Comparison of ENCODE assay signal across 9 mouse cellular contexts in genomic region chr8:106674894-106675293, GRCm38 (mm10). TPM values are rescaled to one million over a fixed set of nuclear protein-coding genes. Genes with fewer than 3 reads are reported as not detected.
DNase-seq lines count a peak whose midpoint lies in the region; ATAC-seq and TF ChIP-seq lines count a peak whose summit lies in the region.
"Had no signal": no experiment of that assay in that cellular context is flagged by ENCODE, and none has a peak within 500 bp of the region (broad histone marks: within the 10 kb centered on the region; RNA-seq: fewer than 3 reads in every experiment).

No protein-coding gene starts in this region.

- no peak overlapping the region for H3K9ac ChIP-seq in forebrain, postnatal 0 days
- H3K9ac ChIP-seq in forebrain, embryonic 14.5 days (ENCODE audit: low read length), result no peak overlapping the region
- H3K9ac ChIP-seq in midbrain, embryonic 14.5 days (replicated peaks; ENCODE audit: low read length), result no peak overlapping the region
- no peak overlapping the region for H3K9ac ChIP-seq in midbrain, embryonic 11.5 days (ENCODE audit: low read length)
- no peak overlapping the region for H3K9ac ChIP-seq in midbrain, embryonic 13.5 days (replicated peaks)
- H3K9ac ChIP-seq: embryonic facial prominence, embryonic 15.5 days had no signal

- no peak overlapping the region for H3K4me2 ChIP-seq in forebrain, postnatal 0 days (ENCODE audit: low read depth)
- H3K4me2 ChIP-seq in forebrain, embryonic 14.5 days (ENCODE audit: low read length), result no peak overlapping the region
- no peak overlapping the region for H3K4me2 ChIP-seq in midbrain, embryonic 14.5 days (ENCODE audit: low read length)
- H3K4me2 ChIP-seq in midbrain, embryonic 11.5 days, result no peak overlapping the region
- no peak overlapping the region for H3K4me2 ChIP-seq in midbrain, embryonic 13.5 days (replicated peaks)
- H3K4me2 ChIP-seq: embryonic facial prominence, embryonic 15.5 days had no signal

- no peak for TF ChIP-seq POLR2A in cerebellum, adult 2 months (IDR thresholded peaks at IDR 0.05; ENCODE audit: borderline replicate concordance, insufficient read depth, low read length)

- no peak overlapping the region for H3K4me3 ChIP-seq in forebrain, postnatal 0 days (ENCODE audit: low read depth, low read length)
- no peak overlapping the region for H3K4me3 ChIP-seq in forebrain, embryonic 14.5 days (ENCODE audit: low read depth, low read length)
- no peak overlapping the region for H3K4me3 ChIP-seq in midbrain, embryonic 14.5 days (replicated peaks; ENCODE audit: low read depth, low read length)
- no peak overlapping the region for H3K4me3 ChIP-seq in midbrain, embryonic 11.5 days (ENCODE audit: low read depth, low read length)
- no peak overlapping the region for H3K4me3 ChIP-seq in cerebellum, adult 2 months (replicated peaks; ENCODE audit: insufficient read depth, low read depth, low read length)
- H3K4me3 ChIP-seq in midbrain, embryonic 13.5 days (replicated peaks), result no peak overlapping the region
- H3K4me3 ChIP-seq: embryonic facial prominence, embryonic 15.5 days had no signal

- DNase-seq in forebrain, postnatal 0 days, result no peak
- DNase-seq in forebrain, embryonic 14.5 days (ENCODE audit: low spot score), result no peak
- DNase-seq in midbrain, embryonic 14.5 days, result peak; percentile 14
- DNase-seq in midbrain, embryonic 11.5 days (ENCODE audit: low spot score, missing footprints), result no peak
- peak; percentile 91 for DNase-seq in ZHBTc4 (ENCODE audit: low read depth, low spot score)
- DNase-seq in mesoderm, embryonic 11.5 days (ENCODE audit: low read depth, low spot score), result peak; percentile 13
- no peak for DNase-seq in cerebellum, adult 2 months

- 69% methylated on average over 8 of the region's 8 CpGs for WGBS in forebrain, postnatal 0 days
- 79% methylated on average over 8 of the region's 8 CpGs for WGBS in forebrain, embryonic 14.5 days
- WGBS in midbrain, embryonic 14.5 days, result 75% methylated on average over 8 of the region's 8 CpGs
- 79% methylated on average over 8 of the region's 8 CpGs for WGBS in midbrain, embryonic 11.5 days
- WGBS in cerebellum, adult 2 months, result 76% methylated on average over 8 of the region's 8 CpGs
- 83% methylated on average over 8 of the region's 8 CpGs for WGBS in midbrain, embryonic 13.5 days

- no peaks in the 10 kb centered on the region for H3K27me3 ChIP-seq in forebrain, postnatal 0 days (ENCODE audit: insufficient read depth, low read length)
- no peaks in the 10 kb centered on the region for H3K27me3 ChIP-seq in forebrain, embryonic 14.5 days (replicated peaks; ENCODE audit: control insufficient read depth, insufficient read depth, low read length)
- H3K27me3 ChIP-seq in midbrain, embryonic 14.5 days (ENCODE audit: control insufficient read depth, insufficient read depth, low read length), result no peaks in the 10 kb centered on the region
- no peaks in the 10 kb centered on the region for H3K27me3 ChIP-seq in midbrain, embryonic 11.5 days (ENCODE audit: control insufficient read depth, insufficient read depth, low read length)
- H3K27me3 ChIP-seq in cerebellum, adult 2 months (ENCODE audit: control insufficient read depth, insufficient read depth, low read length), result no peaks in the 10 kb centered on the region
- no peaks in the 10 kb centered on the region for H3K27me3 ChIP-seq in midbrain, embryonic 13.5 days
- H3K27me3 ChIP-seq: embryonic facial prominence, embryonic 15.5 days had no signal

- TF ChIP-seq CTCF in forebrain, postnatal 0 days (IDR thresholded peaks at IDR 0.05; ENCODE audit: low read depth), result peak; percentile 45; the same call in 1 of the 2 replicates
- no peak for TF ChIP-seq CTCF in cerebellum, adult 2 months (IDR thresholded peaks at IDR 0.05; ENCODE audit: borderline replicate concordance, insufficient read depth, low read depth, low read length)

- H3K4me1 ChIP-seq in forebrain, postnatal 0 days (ENCODE audit: insufficient read depth), result no peaks in the 10 kb centered on the region
- H3K4me1 ChIP-seq in forebrain, embryonic 14.5 days (ENCODE audit: control insufficient read depth, insufficient read depth, low read length), result no peaks in the 10 kb centered on the region
- H3K4me1 ChIP-seq in midbrain, embryonic 14.5 days (ENCODE audit: control insufficient read depth, insufficient read depth, low read length), result no peaks in the 10 kb centered on the region
- no peaks in the 10 kb centered on the region for H3K4me1 ChIP-seq in midbrain, embryonic 11.5 days (ENCODE audit: control insufficient read depth, insufficient read depth, low read length)
- H3K4me1 ChIP-seq in cerebellum, adult 2 months (ENCODE audit: control insufficient read depth, insufficient read depth, low read length), result no peaks in the 10 kb centered on the region
- no peaks in the 10 kb centered on the region for H3K4me1 ChIP-seq in midbrain, embryonic 13.5 days (replicated peaks)
- H3K4me1 ChIP-seq: embryonic facial prominence, embryonic 15.5 days had no signal

- no peaks in the 10 kb centered on the region for H3K9me3 ChIP-seq in forebrain, postnatal 0 days (ENCODE audit: low read length)
- H3K9me3 ChIP-seq in forebrain, embryonic 14.5 days (replicated peaks; ENCODE audit: control insufficient read depth, low read length), result no peaks in the 10 kb centered on the region
- H3K9me3 ChIP-seq in midbrain, embryonic 14.5 days (ENCODE audit: control insufficient read depth, low read length), result no peaks in the 10 kb centered on the region
- H3K9me3 ChIP-seq in midbrain, embryonic 11.5 days (ENCODE audit: control insufficient read depth, low read length), result no peaks in the 10 kb centered on the region
- no peaks in the 10 kb centered on the region for H3K9me3 ChIP-seq in midbrain, embryonic 13.5 days
- H3K9me3 ChIP-seq: embryonic facial prominence, embryonic 15.5 days had no signal

- ATAC-seq in forebrain, postnatal 0 days, result no peak
- no peak for ATAC-seq in forebrain, embryonic 14.5 days
- ATAC-seq in midbrain, embryonic 14.5 days (ENCODE audit: low FRiP score, low TSS enrichment), result no peak
- no peak for ATAC-seq in midbrain, embryonic 11.5 days (ENCODE audit: low FRiP score)
- no peak for ATAC-seq in midbrain, embryonic 13.5 days

- no peak overlapping the region for H3K27ac ChIP-seq in forebrain, postnatal 0 days (ENCODE audit: low read depth, low read length)
- no peak overlapping the region for H3K27ac ChIP-seq in forebrain, embryonic 14.5 days (ENCODE audit: low read depth, low read length)
- H3K27ac ChIP-seq in midbrain, embryonic 14.5 days (replicated peaks; ENCODE audit: low read depth, low read length), result no peak overlapping the region
- H3K27ac ChIP-seq in midbrain, embryonic 11.5 days (ENCODE audit: low read depth, low read length), result no peak overlapping the region
- no peak overlapping the region for H3K27ac ChIP-seq in cerebellum, adult 2 months (ENCODE audit: insufficient read depth, low read length)
- H3K27ac ChIP-seq in midbrain, embryonic 13.5 days, result no peak overlapping the region
- H3K27ac ChIP-seq: embryonic facial prominence, embryonic 15.5 days had no signal

- no peaks in the 10 kb centered on the region for H3K36me3 ChIP-seq in forebrain, postnatal 0 days (ENCODE audit: insufficient read depth)
- H3K36me3 ChIP-seq in forebrain, embryonic 14.5 days (ENCODE audit: control insufficient read depth, insufficient read depth, low read length), result no peaks in the 10 kb centered on the region
- H3K36me3 ChIP-seq in midbrain, embryonic 14.5 days (ENCODE audit: control insufficient read depth, insufficient read depth, low read length), result no peaks in the 10 kb centered on the region
- H3K36me3 ChIP-seq in midbrain, embryonic 11.5 days (ENCODE audit: control insufficient read depth, insufficient read depth, low read length), result no peaks in the 10 kb centered on the region
- no peaks in the 10 kb centered on the region for H3K36me3 ChIP-seq in midbrain, embryonic 13.5 days
- H3K36me3 ChIP-seq: embryonic facial prominence, embryonic 15.5 days had no signal

RNA-seq across cellular contexts. Expression of gene Tango6, which starts 8.0 kb away (rescaled TPM):
- total RNA-seq in forebrain, postnatal 0 days (2014; rRNA removed), result 5.3 and 7.5 TPM in 2 replicates
- polyA plus RNA-seq in forebrain, postnatal 0 days (2015; fragmentation: Nextera tagmentation; extraction: Ambion mirVana), result 2.3 and 3.8 TPM in 2 replicates
- polyA plus RNA-seq in forebrain, embryonic 14.5 days (2014; fragmentation: Nextera tagmentation; extraction: Ambion mirVana), result 2.4 and 4.4 TPM in 2 replicates
- 3.7 and 5.6 TPM in 2 replicates for polyA plus RNA-seq in midbrain, embryonic 14.5 days (2014; fragmentation: Nextera tagmentation; extraction: Ambion mirVana)
- 6.8 and 7.0 TPM in 2 replicates for polyA plus RNA-seq in midbrain, embryonic 11.5 days (2014; fragmentation: Nextera tagmentation; extraction: Ambion mirVana)
- 5.3 and 5.5 TPM in 2 replicates for polyA plus RNA-seq in cerebellum, adult 2 months (2012; rRNA removed)
- polyA plus RNA-seq in midbrain, embryonic 13.5 days (2015; fragmentation: Nextera tagmentation; extraction: Ambion mirVana), result 7.5 and 7.7 TPM in 2 replicates

Comparison
In these comparisons a context has a peak if more than half of its experiments do, and no peak if none do; other contexts are left out.
1. DNase-seq: peak in midbrain, embryonic 14.5 days (single experiment), ZHBTc4 (single experiment) and mesoderm, embryonic 11.5 days (single experiment); none in forebrain, postnatal 0 days (single experiment), forebrain, embryonic 14.5 days (single experiment), midbrain, embryonic 11.5 days (single experiment) and cerebellum, adult 2 months (0 of 2).